Mouse (Mus musculus) lung, embryonic 15.5 days (tissue): ENCODE data around the gene Fdx1l. TPM values are rescaled to one million over a fixed set of nuclear protein-coding genes. Genes with fewer than 3 reads are reported as not detected.

ENCODE experiments used
- ATAC-seq: fragments of 200-750 bp; cut with Nextera tagmentation; 2 replicates; pipeline ENCODE4 v1.8.0; 2017; ENCODE audit warnings: moderate number of reproducible peaks, borderline replicate concordance; ENCODE audit not compliant: low FRiP score, low TSS enrichment; ENCODE audit errors: extremely low read depth
- H3K27ac ChIP-seq: fragments of 300-500 bp; sonication (generic); 2 replicates; pipeline ENCODE4 v1.5.1; 2015; ENCODE audit warnings: moderate library complexity, mild to moderate bottlenecking, inconsistent platforms
- H3K27me3 ChIP-seq: fragments of 300-500 bp; sonication (generic); 2 replicates; pipeline ENCODE4 v1.6.1; 2015; ENCODE audit warnings: inconsistent platforms
- H3K36me3 ChIP-seq: fragments of 300-500 bp; sonication (generic); 2 replicates; pipeline ENCODE4 v1.6.1; 2015; ENCODE audit warnings: inconsistent platforms
- H3K4me1 ChIP-seq: fragments of 300-500 bp; sonication (generic); 2 replicates; pipeline ENCODE4 v1.6.1; 2015; ENCODE audit warnings: inconsistent platforms
- H3K4me2 ChIP-seq: fragments of 300-500 bp; sonication (generic); 2 replicates; pipeline ENCODE4 v1.6.1; 2015; ENCODE audit warnings: inconsistent platforms, mild to moderate bottlenecking, moderate library complexity
- H3K4me3 ChIP-seq: fragments of 300-500 bp; sonication (generic); 2 replicates; pipeline ENCODE4 v1.5.1; 2015; ENCODE audit warnings: mild to moderate bottlenecking, inconsistent platforms
- H3K9ac ChIP-seq: fragments of 300-500 bp; sonication (generic); 2 replicates; pipeline ENCODE4 v1.6.1; 2015; ENCODE audit warnings: inconsistent platforms
- H3K9me3 ChIP-seq: fragments of 300-500 bp; sonication (generic); 2 replicates; pipeline ENCODE4 v1.6.1; 2016; ENCODE audit warnings: inconsistent platforms
- WGBS: fragments of 180-500 bp; shearing (Covaris S2); methylation state at CpG from one replicate; pipeline ENCODE4 v1.1.7; 2015; 5-methylcytosine and 5-hydroxymethylcytosine counted together
- polyA plus RNA-seq: library from polyadenylated mRNA; unstranded; fragments of >200 nt; fragmentation: Nextera tagmentation; extraction: Ambion mirVana; gene quantifications from 2 replicates; pipeline ENCODE4 v1.2.1, GENCODE M21; 2015

Gene Fdx1l
- polyA plus RNA-seq = 55.3 and 56.9 TPM in 2 replicates

GRCm38 (mm10) chr9:21073044-21073840, at the start of gene Fdx1l, which contains the start of gene Gm49373:
Fdx1l (minus strand) TSS chr9:21073614.
Gm49373 (minus strand) TSS chr9:21073096.
- ATAC-seq = peak; percentile 93

GRCm38 (mm10) chr9:21121483-21121882, 48.1 kb upstream of the Fdx1l start:
- no peaks in the 10 kb centered on the region for H3K4me1 ChIP-seq
- no peaks in the 10 kb centered on the region for H3K9me3 ChIP-seq
- H3K27me3 ChIP-seq = no peaks in the 10 kb centered on the region
- no peak for ATAC-seq
- WGBS = 79% methylated on average over 16 of the region's 16 CpGs
- no peak overlapping the region for H3K4me3 ChIP-seq
- H3K27ac ChIP-seq = no peak overlapping the region
- H3K4me2 ChIP-seq = no peak overlapping the region
- H3K36me3 ChIP-seq = peaks cover 10% of the 10 kb centered on the region; the same call in 1 of the 2 replicates
- no peak overlapping the region for H3K9ac ChIP-seq

More at GRCm38 (mm10) chr9:21073044-21073840, at the start of gene Fdx1l, which contains the start of gene Gm49373:
- H3K4me2 ChIP-seq = peak within 1 kb of the TSS; percentile 88
- peaks cover 10% of the 10 kb centered on the region for H3K4me1 ChIP-seq
- peaks cover 32% of the 10 kb centered on the region for H3K36me3 ChIP-seq
- H3K4me3 ChIP-seq = peak within 1 kb of the TSS; percentile 94
- H3K27me3 ChIP-seq = no peaks in the 10 kb centered on the region
- H3K9ac ChIP-seq = peak within 1 kb of the TSS; percentile 84
- WGBS = 2% methylated on average over 58 of the region's 58 CpGs
- peak within 1 kb of the TSS; percentile 75 for H3K27ac ChIP-seq
- H3K9me3 ChIP-seq = no peaks in the 10 kb centered on the region

- H3K4me1 ChIP-seq = no peaks in the 10 kb centered on the region
- H3K27ac ChIP-seq = no peak overlapping the region
- H3K4me2 ChIP-seq = no peak overlapping the region
- no peaks in the 10 kb centered on the region for H3K27me3 ChIP-seq
- H3K9ac ChIP-seq = no peak overlapping the region
- H3K36me3 ChIP-seq = no peaks in the 10 kb centered on the region
- no peak overlapping the region for H3K4me3 ChIP-seq
- no peak for ATAC-seq
- H3K9me3 ChIP-seq = no peaks in the 10 kb centered on the region
- 56% methylated on average over 6 of the region's 6 CpGs for WGBS
Observed at GRCm38 (mm10) chr9:21117073-21117472, 43.7 kb upstream of the Fdx1l start.

- 82% methylated on average over 8 of the region's 8 CpGs for WGBS
- no peak overlapping the region for H3K9ac ChIP-seq
- no peaks in the 10 kb centered on the region for H3K27me3 ChIP-seq
- no peaks in the 10 kb centered on the region for H3K36me3 ChIP-seq
- H3K27ac ChIP-seq = no peak overlapping the region
- no peaks in the 10 kb centered on the region for H3K9me3 ChIP-seq
- H3K4me2 ChIP-seq = no peak overlapping the region
- no peaks in the 10 kb centered on the region for H3K4me1 ChIP-seq
- no peak overlapping the region for H3K4me3 ChIP-seq
- ATAC-seq = no peak
Observed at GRCm38 (mm10) chr9:21115105-21115504, 41.7 kb upstream of the Fdx1l start.

GRCm38 (mm10) chr9:21114190-21114589, 40.8 kb upstream of the Fdx1l start:
- WGBS = 76% methylated on average over 7 of the region's 7 CpGs
- no peak overlapping the region for H3K4me3 ChIP-seq
- H3K4me1 ChIP-seq = no peaks in the 10 kb centered on the region
- no peaks in the 10 kb centered on the region for H3K9me3 ChIP-seq
- no peak for ATAC-seq
- no peak overlapping the region for H3K4me2 ChIP-seq
- H3K27ac ChIP-seq = no peak overlapping the region
- no peak overlapping the region for H3K9ac ChIP-seq
- H3K27me3 ChIP-seq = no peaks in the 10 kb centered on the region
- H3K36me3 ChIP-seq = no peaks in the 10 kb centered on the region

GRCm38 (mm10) chr9:21113751-21114150, 40.3 kb upstream of the Fdx1l start:
- Histone ChIP-seq H3K4me1 (no peaks in the 10 kb centered on the region), H3K27ac (no peak overlapping the region), H3K4me2 (no peak overlapping the region), H3K9ac (no peak overlapping the region), H3K27me3 (no peaks in the 10 kb centered on the region), H3K9me3 (no peaks in the 10 kb centered on the region), H3K36me3 (no peaks in the 10 kb centered on the region), H3K4me3 (no peak overlapping the region)
- WGBS = 81% methylated on average over 6 of the region's 6 CpGs
- no peak for ATAC-seq

GRCm38 (mm10) chr9:21107607-21108237, 34.3 kb upstream of the Fdx1l start:
- H3K36me3 ChIP-seq = no peaks in the 10 kb centered on the region; the same call in 1 of the 2 replicates
- H3K4me1 ChIP-seq = peaks cover 4% of the 10 kb centered on the region; the same call in 1 of the 2 replicates
- H3K9ac ChIP-seq = no peak overlapping the region
- H3K27me3 ChIP-seq = no peaks in the 10 kb centered on the region
- no peaks in the 10 kb centered on the region for H3K9me3 ChIP-seq
- no peak overlapping the region for H3K4me3 ChIP-seq
- no peak overlapping the region for H3K4me2 ChIP-seq
- WGBS = 48% methylated on average over 23 of the region's 23 CpGs
- ATAC-seq = no peak
- no peak overlapping the region for H3K27ac ChIP-seq

GRCm38 (mm10) chr9:21105760-21106564, 32.5 kb upstream of the Fdx1l start:
- H3K36me3 ChIP-seq = no peaks in the 10 kb centered on the region; the same call in 1 of the 2 replicates
- H3K9me3 ChIP-seq = no peaks in the 10 kb centered on the region
- H3K4me2 ChIP-seq = no peak overlapping the region
- 78% methylated on average over 5 of the region's 5 CpGs for WGBS
- H3K9ac ChIP-seq = no peak overlapping the region
- ATAC-seq = no peak
- H3K27ac ChIP-seq = no peak overlapping the region
- H3K4me3 ChIP-seq = no peak overlapping the region
- peaks cover 4% of the 10 kb centered on the region; the same call in 1 of the 2 replicates for H3K4me1 ChIP-seq
- no peaks in the 10 kb centered on the region for H3K27me3 ChIP-seq

- no peaks in the 10 kb centered on the region for H3K9me3 ChIP-seq
- H3K4me3 ChIP-seq = no peak overlapping the region
- ATAC-seq = no peak
- WGBS = 79% methylated on average over 6 of the region's 6 CpGs
- H3K9ac ChIP-seq = no peak overlapping the region
- no peaks in the 10 kb centered on the region for H3K27me3 ChIP-seq
- H3K4me1 ChIP-seq = peaks cover 7% of the 10 kb centered on the region; the same call in 1 of the 2 replicates
- H3K36me3 ChIP-seq = no peaks in the 10 kb centered on the region; the same call in 1 of the 2 replicates
- H3K27ac ChIP-seq = no peak overlapping the region
- no peak overlapping the region for H3K4me2 ChIP-seq
Observed at GRCm38 (mm10) chr9:21104814-21105213, 31.4 kb upstream of the Fdx1l start.

- Histone ChIP-seq H3K4me1 (peaks cover 7% of the 10 kb centered on the region; the same call in 1 of the 2 replicates), H3K9ac (no peak overlapping the region), H3K9me3 (no peaks in the 10 kb centered on the region), H3K27me3 (no peaks in the 10 kb centered on the region), H3K4me3 (no peak overlapping the region), H3K4me2 (no peak overlapping the region), H3K27ac (no peak overlapping the region), H3K36me3 (no peaks in the 10 kb centered on the region; the same call in 1 of the 2 replicates)
- ATAC-seq = no peak
- 86% methylated on average over 2 of the region's 2 CpGs for WGBS
Observed at GRCm38 (mm10) chr9:21102076-21102475, 28.7 kb upstream of the Fdx1l start.

- H3K9me3 ChIP-seq = no peaks in the 10 kb centered on the region
- no peak overlapping the region for H3K4me2 ChIP-seq
- H3K4me1 ChIP-seq = peaks cover 7% of the 10 kb centered on the region; the same call in 1 of the 2 replicates
- no peak overlapping the region for H3K4me3 ChIP-seq
- no peaks in the 10 kb centered on the region; the same call in 1 of the 2 replicates for H3K36me3 ChIP-seq
- 32% methylated on average over 15 of the region's 15 CpGs for WGBS
- H3K9ac ChIP-seq = no peak overlapping the region
- ATAC-seq = no peak
- H3K27ac ChIP-seq = 0 out of 2 replicates have a peak overlapping the region, but pooled peaks have one; percentile 25
- H3K27me3 ChIP-seq = no peaks in the 10 kb centered on the region
Observed at GRCm38 (mm10) chr9:21100447-21101161, 27.2 kb upstream of the Fdx1l start.
